Mouse (Mus musculus) small intestine, adult 2 months (tissue): Measurements from ENCODE around the gene Itga3. TPM values are rescaled to one million over a fixed set of nuclear protein-coding genes. Genes with fewer than 3 reads are reported as not detected.

Experiments
- H3K27ac ChIP-seq: fragments of 200-500 bp; 2 replicates; pipeline ENCODE4 v1.5.1; 2012; ENCODE audit warnings: low read depth, low read length, control low read depth, inconsistent platforms; ENCODE audit not compliant: insufficient read depth
- H3K27me3 ChIP-seq: fragments of 200-500 bp; 2 replicates; pipeline ENCODE4 v1.6.1; 2012; ENCODE audit warnings: mild to moderate bottlenecking, moderate library complexity, low read length, inconsistent platforms; ENCODE audit not compliant: control insufficient read depth, insufficient read depth
- H3K36me3 ChIP-seq: fragments of 200-500 bp; 2 replicates; pipeline ENCODE4 v1.6.1; 2012; ENCODE audit warnings: mild to moderate bottlenecking, low read length, control low read depth, inconsistent platforms; ENCODE audit not compliant: control insufficient read depth, insufficient read depth
- H3K4me1 ChIP-seq: fragments of 200-500 bp; 2 replicates; pipeline ENCODE4 v1.6.1; 2012; ENCODE audit warnings: low read length, inconsistent platforms, mixed read lengths; ENCODE audit not compliant: control insufficient read depth, insufficient read depth, insufficient read length
- H3K4me3 ChIP-seq: fragments of 200-500 bp; 2 replicates; pipeline ENCODE4 v1.5.1; 2012; ENCODE audit warnings: low read depth, mild to moderate bottlenecking, control low read depth, inconsistent platforms, low read length, moderate library complexity
- CTCF ChIP-seq: fragments of 200-500 bp; IDR thresholded peaks from 2 replicates; pipeline ENCODE4 v1.5.1; 2012; ENCODE audit warnings: low read depth, mild to moderate bottlenecking, control low read depth, inconsistent platforms, low read length, moderate library complexity, mixed read lengths; ENCODE audit not compliant: insufficient replicate concordance, insufficient read length; ENCODE audit errors: extremely low read depth
- POLR2A ChIP-seq: fragments of 200-500 bp; IDR thresholded peaks from 2 replicates; pipeline ENCODE4 v1.6.1; 2012; ENCODE audit warnings: low read depth, mild to moderate bottlenecking, control low read depth, inconsistent platforms, low read length, moderate library complexity
- WGBS: fragments of 180-500 bp; shearing (Covaris S2); methylation state at CpG from one replicate; pipeline ENCODE4 v1.1.7; 2018; 5-methylcytosine and 5-hydroxymethylcytosine counted together
- polyA plus RNA-seq: library from polyadenylated mRNA; depleted of rRNA; stranded (reverse); fragments of >200 nt; gene quantifications from 2 replicates; pipeline ENCODE4 v1.2.3, GENCODE M21; 2012

Itga3 gene
- polyA plus RNA-seq, 1 experiment: 156 TPM

- peaks cover 19% of the 10 kb centered on the region for H3K4me1 ChIP-seq
- H3K27ac ChIP-seq: no peak overlapping the region
- H3K4me3 ChIP-seq: no peak overlapping the region
- no peaks in the 10 kb centered on the region for H3K27me3 ChIP-seq
- WGBS: 79% methylated on average over 7 of the region's 7 CpGs
- peaks cover 31% of the 10 kb centered on the region for H3K36me3 ChIP-seq
- TF ChIP-seq POLR2A (no peak), CTCF (no peak)
These were observed 33.0 kb downstream of the Itga3 start for GRCm38 (mm10) chr11:95043608-95044007.

- Histone ChIP-seq H3K27me3 (no peaks in the 10 kb centered on the region), H3K4me3 (no peak overlapping the region), H3K4me1 (peaks cover 24% of the 10 kb centered on the region), H3K36me3 (peaks cover 33% of the 10 kb centered on the region), H3K27ac (no peak overlapping the region)
- no peak for TF ChIP-seq POLR2A
- TF ChIP-seq CTCF: no peak
- 91% methylated on average over 4 of the region's 4 CpGs for WGBS
These were observed 33.5 kb downstream of the Itga3 start for GRCm38 (mm10) chr11:95043060-95043459.

- Histone ChIP-seq H3K4me1 (peaks cover 24% of the 10 kb centered on the region), H3K27ac (peak overlapping the region; percentile 78), H3K36me3 (peaks cover 39% of the 10 kb centered on the region), H3K4me3 (peak overlapping the region; percentile 49), H3K27me3 (no peaks in the 10 kb centered on the region)
- 2% methylated on average over 11 of the region's 11 CpGs for WGBS
- peak; percentile 65; the same call in 1 of the 2 replicates for TF ChIP-seq CTCF
- TF ChIP-seq POLR2A: peak; percentile 48; the same call in 1 of the 2 replicates
These were observed 34.5 kb downstream of the Itga3 start for GRCm38 (mm10) chr11:95042096-95042495.

DNA sequence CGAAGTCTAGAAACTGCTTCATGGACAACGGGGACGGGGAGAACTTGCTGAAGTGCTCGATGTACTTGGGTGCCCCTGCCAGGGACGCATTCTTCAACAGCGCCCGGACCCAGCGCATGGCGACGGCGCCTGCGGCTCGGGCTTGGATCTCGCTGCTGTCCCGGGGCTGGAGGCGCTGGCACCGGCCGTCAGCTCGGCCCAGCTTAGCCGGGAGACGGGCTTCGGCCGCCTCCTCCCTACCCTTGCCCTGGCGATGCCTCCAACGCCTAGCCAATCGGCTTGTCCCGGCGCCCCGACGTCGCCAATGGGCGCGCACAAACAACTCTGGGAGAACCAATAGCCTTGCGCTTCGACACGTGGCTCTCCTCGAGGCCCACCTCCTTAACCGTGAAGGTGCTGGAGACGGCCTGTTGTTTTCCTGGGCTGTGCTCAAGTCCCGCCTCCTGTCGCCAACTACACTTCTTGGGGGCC, 35.4 kb downstream of the Itga3 start, which contains the start of gene Pdk2:
Gene Pdk2 (minus strand): TSS at position 216 of the 471 bp plus-strand sequence.
- peak within 1 kb of the TSS; percentile 92 for H3K27ac ChIP-seq
- WGBS: under 1% methylated on average over 41 of the region's 41 CpGs
- peak within 1 kb of the TSS; percentile 70 for H3K4me3 ChIP-seq

DNA sequence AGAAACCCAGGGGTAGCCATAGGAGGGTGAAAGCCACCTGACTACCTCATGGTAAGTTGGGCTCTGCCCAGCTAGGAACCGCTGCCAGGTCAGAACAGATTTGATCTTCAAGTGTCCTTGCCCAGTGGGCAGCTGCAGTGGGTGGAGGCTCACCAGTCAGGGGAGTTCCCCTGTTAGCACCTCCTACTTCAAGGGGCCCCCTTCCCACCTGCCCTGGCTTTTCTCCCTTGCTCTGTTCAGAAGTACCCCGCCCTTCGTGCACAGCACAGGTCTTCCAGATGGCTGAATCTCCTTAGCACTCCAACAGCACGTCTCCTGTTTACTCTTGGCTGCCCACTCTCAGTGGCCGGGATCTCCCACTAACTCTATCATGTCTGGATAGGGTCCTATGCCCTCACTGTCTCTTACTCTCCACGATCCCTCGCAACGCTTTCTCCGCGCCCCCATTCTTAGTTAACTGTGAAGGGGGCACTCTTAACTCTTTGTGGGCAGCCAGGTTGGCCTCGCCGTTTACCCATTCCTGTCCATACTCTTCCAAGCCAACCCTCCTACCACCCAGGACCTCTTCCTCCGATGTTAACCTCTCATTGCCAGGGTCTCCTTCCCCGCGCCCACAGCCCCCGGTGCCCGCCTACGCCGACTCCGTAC, 36.0 kb downstream of the Itga3 start:
- TF ChIP-seq POLR2A (peak; percentile 57; the same call in 1 of the 2 replicates), CTCF (no peak)
- Histone ChIP-seq H3K27ac (peak overlapping the region; percentile 92), H3K4me3 (peak overlapping the region; percentile 70), H3K27me3 (no peaks in the 10 kb centered on the region), H3K4me1 (peaks cover 23% of the 10 kb centered on the region), H3K36me3 (peaks cover 40% of the 10 kb centered on the region)
- WGBS: under 1% methylated on average over 20 of the region's 20 CpGs

More for the DNA sequence above, 35.4 kb downstream of the Itga3 start, which contains the start of gene Pdk2:
- Histone ChIP-seq H3K36me3 (peaks cover 40% of the 10 kb centered on the region), H3K27me3 (no peaks in the 10 kb centered on the region), H3K4me1 (peaks cover 24% of the 10 kb centered on the region)
- peak; percentile 95 for TF ChIP-seq POLR2A
- no peak for TF ChIP-seq CTCF

DNA sequence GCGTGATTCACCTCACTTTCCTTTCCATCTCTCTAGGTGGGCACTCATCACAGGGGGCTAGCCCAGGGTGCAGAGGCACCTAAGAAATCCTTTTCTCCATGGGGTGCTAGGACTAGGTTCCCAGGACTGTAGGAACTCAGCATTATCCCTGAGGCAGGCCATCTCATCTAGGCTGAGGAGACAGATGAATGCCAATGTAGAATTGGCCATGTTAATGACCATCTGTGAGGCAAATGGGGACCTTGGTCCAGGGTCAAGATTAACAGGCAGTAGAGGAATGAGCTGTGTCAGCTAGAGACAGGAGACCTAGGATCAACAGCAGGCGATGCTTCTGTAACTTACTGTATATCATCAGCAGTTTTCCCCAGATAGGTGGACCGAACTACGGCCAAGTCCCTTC, 36.8 kb downstream of the Itga3 start:
- H3K4me1 ChIP-seq: peaks cover 20% of the 10 kb centered on the region
- peak overlapping the region; percentile 70 for H3K4me3 ChIP-seq
- H3K27me3 ChIP-seq: no peaks in the 10 kb centered on the region
- WGBS: 61% methylated on average over 4 of the region's 4 CpGs
- no peak for TF ChIP-seq CTCF
- TF ChIP-seq POLR2A: no peak
- H3K36me3 ChIP-seq: peaks cover 37% of the 10 kb centered on the region
- H3K27ac ChIP-seq: peak overlapping the region; percentile 92

GRCm38 (mm10) chr11:95038818-95039655, 37.6 kb downstream of the Itga3 start:
- 62% methylated on average over 13 of the region's 13 CpGs for WGBS
- Histone ChIP-seq H3K27me3 (no peaks in the 10 kb centered on the region), H3K36me3 (peaks cover 34% of the 10 kb centered on the region), H3K4me1 (peaks cover 20% of the 10 kb centered on the region), H3K27ac (peak overlapping the region; percentile 92), H3K4me3 (peak overlapping the region; percentile 19)
- TF ChIP-seq POLR2A (no peak), CTCF (no peak)
